Mouse (Mus musculus) bone marrow, adult 2 months (tissue): ENCODE measurements around the gene Tnfrsf13b. TPM values are rescaled to one million over a fixed set of nuclear protein-coding genes. Genes with fewer than 3 reads are reported as not detected.

ENCODE experiments used
- H3K27ac ChIP-seq: fragments of 200-500 bp; 2 replicates; pipeline ENCODE4 v1.5.1; 2012; ENCODE audit warnings: low read depth, mild to moderate bottlenecking, control low read depth, inconsistent platforms, low read length; ENCODE audit not compliant: control insufficient read depth, poor library complexity, insufficient read depth
- H3K4me1 ChIP-seq: fragments of 200-500 bp; 2 replicates; pipeline ENCODE4 v1.6.1; 2011; ENCODE audit warnings: low read length; ENCODE audit not compliant: control insufficient read depth, insufficient read depth
- H3K4me3 ChIP-seq: fragments of 200-500 bp; replicated peaks from 2 replicates; pipeline ENCODE3; 2011; ENCODE audit warnings: mild to moderate bottlenecking, low read depth, low read length, control low read depth; ENCODE audit not compliant: control insufficient read depth
- CTCF ChIP-seq: fragments of 200-500 bp; IDR thresholded peaks from 2 replicates; pipeline ENCODE4 v1.5.1; 2011; ENCODE audit warnings: low read length, control low read depth; ENCODE audit not compliant: control insufficient read depth, insufficient read depth
- POLR2A ChIP-seq: fragments of 200-500 bp; IDR thresholded peaks from 2 replicates; pipeline ENCODE4 v1.6.1; 2011; ENCODE audit warnings: low read depth, mild to moderate bottlenecking, control low read depth, low read length, borderline replicate concordance; ENCODE audit not compliant: control insufficient read depth
- WGBS: fragments of 180-500 bp; shearing (Covaris S2); methylation state at CpG from one replicate; pipeline ENCODE4 v1.1.7; 2018; 5-methylcytosine and 5-hydroxymethylcytosine counted together
- polyA plus RNA-seq: library from polyadenylated mRNA; stranded (reverse); fragments of >200 nt; gene quantifications from 2 replicates; pipeline ENCODE4 v1.2.4, GENCODE M21; 2011; ENCODE audit warnings: low replicate concordance; ENCODE audit not compliant: missing spikeins, insufficient read depth, insufficient read length

Gene Tnfrsf13b
- polyA plus RNA-seq, result 11.5 and 21.8 TPM in 2 replicates

- Histone ChIP-seq H3K4me1 (no peaks in the 10 kb centered on the region), H3K4me3 (peak within 1 kb of the TSS; percentile 43), H3K27ac (no peak within 1 kb of the TSS; the same call in 1 of the 2 replicates)
- no peak for TF ChIP-seq POLR2A
- TF ChIP-seq CTCF, result no peak
- 77% methylated on average over 23 of the region's 23 CpGs for WGBS
These were observed at the start of gene Tnfrsf13b for GRCm38 (mm10) chr11:61126606-61127355. Gene Tnfrsf13b (plus strand): TSS chr11:61126755.

- TF ChIP-seq CTCF, result no peak
- no peak for TF ChIP-seq POLR2A
- no peaks in the 10 kb centered on the region for H3K4me1 ChIP-seq
- 78% methylated on average over 2 of the region's 2 CpGs for WGBS
- H3K4me3 ChIP-seq, result no peak overlapping the region
- no peak overlapping the region for H3K27ac ChIP-seq
These were observed 44.9 kb upstream of the Tnfrsf13b start for GRCm38 (mm10) chr11:61081624-61082023.

GRCm38 (mm10) chr11:61090195-61090594 lies 36.4 kb upstream of the Tnfrsf13b start:
- Histone ChIP-seq H3K4me3 (no peak overlapping the region), H3K4me1 (no peaks in the 10 kb centered on the region), H3K27ac (no peak overlapping the region)
- 76% methylated on average over 7 of the region's 7 CpGs for WGBS
- TF ChIP-seq POLR2A (no peak), CTCF (no peak)

- WGBS, result 61% methylated on average over 3 of the region's 3 CpGs
- TF ChIP-seq CTCF (no peak), POLR2A (no peak)
- no peaks in the 10 kb centered on the region for H3K4me1 ChIP-seq
- no peak overlapping the region for H3K4me3 ChIP-seq
- no peak overlapping the region for H3K27ac ChIP-seq
These were observed 35.4 kb upstream of the Tnfrsf13b start for GRCm38 (mm10) chr11:61091192-61091591.

GRCm38 (mm10) chr11:61091642-61092262 lies 34.8 kb upstream of the Tnfrsf13b start:
- TF ChIP-seq CTCF (peak; percentile 62), POLR2A (no peak)
- Histone ChIP-seq H3K27ac (no peak overlapping the region), H3K4me1 (no peaks in the 10 kb centered on the region), H3K4me3 (no peak overlapping the region)
- 22% methylated on average over 7 of the region's 7 CpGs for WGBS

GRCm38 (mm10) chr11:61098046-61098445 lies 28.5 kb upstream of the Tnfrsf13b start:
- WGBS, result 76% methylated on average over 1 of the region's 1 CpGs
- TF ChIP-seq POLR2A, result no peak
- no peak for TF ChIP-seq CTCF
- H3K4me3 ChIP-seq, result no peak overlapping the region
- no peaks in the 10 kb centered on the region for H3K4me1 ChIP-seq
- no peak overlapping the region for H3K27ac ChIP-seq

- no peaks in the 10 kb centered on the region for H3K4me1 ChIP-seq
- 68% methylated on average over 13 of the region's 13 CpGs for WGBS
- no peak overlapping the region for H3K4me3 ChIP-seq
- TF ChIP-seq CTCF (no peak), POLR2A (no peak)
- no peak overlapping the region for H3K27ac ChIP-seq
These were observed 23.9 kb upstream of the Tnfrsf13b start for GRCm38 (mm10) chr11:61102397-61103339.
